Mouse (Mus musculus): ENCODE measurements around the gene Trib3. TPM values are rescaled to one million over a fixed set of nuclear protein-coding genes. Genes with fewer than 3 reads are reported as not detected.
A peak's percentile ranks its signal among the peaks of the same experiment; 100 is the strongest.
"Not testable (repeated sequence)": the region's sequence is repeated elsewhere in the genome, so short reads cannot be mapped to it uniquely, and the experiment has no call there.

The Trib3 gene
- total RNA-seq, 2 experiments from 2014 or later = 1.0 to 1.6 TPM

GRCm38 (mm10) chr2:152323971-152324370 is 19.9 kb downstream of the Trib3 start:
- no peak for DNase-seq
- intact Hi-C loops (cut with DNase I; ENCODE audit: low total_unique reads) = no loop called here

GRCm38 (mm10) chr2:152322198-152322597 is 21.6 kb downstream of the Trib3 start:
- intact Hi-C loops (cut with DNase I; ENCODE audit: low total_unique reads) = no loop called here
- no peak for DNase-seq

DNA sequence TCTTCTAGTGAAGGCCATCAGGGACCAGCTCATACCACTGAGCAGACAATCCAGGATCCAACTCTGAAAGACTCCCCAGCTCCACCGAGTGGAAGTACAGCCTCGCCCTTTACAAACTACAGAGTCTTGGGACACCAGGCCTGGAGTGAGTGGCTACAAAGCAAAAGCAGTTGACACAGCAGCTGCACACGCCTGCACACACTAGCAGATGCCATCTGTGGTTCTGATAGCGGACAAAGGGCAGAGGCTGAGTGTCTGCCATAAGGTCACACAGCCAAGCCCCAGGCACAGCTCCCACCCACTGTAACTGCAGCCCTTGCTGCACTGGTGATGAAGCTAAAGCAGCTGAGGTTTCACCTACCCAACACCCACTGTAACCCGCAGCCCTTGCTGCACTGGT is 22.3 kb downstream of the Trib3 start:
- DNase-seq = no peak
- intact Hi-C loops (cut with DNase I; ENCODE audit: low total_unique reads) = no loop called here

GRCm38 (mm10) chr2:152317054-152317453 is 26.8 kb downstream of the Trib3 start:
- DNase-seq = no peak
- intact Hi-C loops (cut with DNase I; ENCODE audit: low total_unique reads) = no loop called here

- no peak for DNase-seq
- intact Hi-C loops (cut with DNase I; ENCODE audit: low total_unique reads) = no loop called here
Measured at GRCm38 (mm10) chr2:152313926-152314325, 29.9 kb downstream of the Trib3 start.

DNA sequence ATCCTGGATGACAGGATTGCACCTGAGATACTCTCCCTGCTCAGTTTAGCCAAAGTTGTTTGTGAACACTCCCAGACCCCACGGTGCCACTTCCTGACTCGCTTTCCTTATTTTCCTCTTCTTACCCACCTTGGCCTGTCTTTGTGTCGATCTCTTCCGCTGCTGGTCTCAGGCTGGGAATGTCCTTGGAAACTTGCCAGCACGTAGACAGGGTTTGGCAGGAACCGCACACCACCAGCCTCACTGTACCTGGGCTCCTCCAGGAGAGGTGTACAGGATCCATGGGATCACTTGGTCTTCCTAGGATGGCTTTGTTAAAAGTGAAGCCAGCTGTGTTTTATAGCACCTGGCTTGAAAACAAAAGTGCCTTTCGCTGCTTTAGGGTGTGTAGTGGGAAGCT is 30.8 kb downstream of the Trib3 start:
- no peak for DNase-seq

DNA sequence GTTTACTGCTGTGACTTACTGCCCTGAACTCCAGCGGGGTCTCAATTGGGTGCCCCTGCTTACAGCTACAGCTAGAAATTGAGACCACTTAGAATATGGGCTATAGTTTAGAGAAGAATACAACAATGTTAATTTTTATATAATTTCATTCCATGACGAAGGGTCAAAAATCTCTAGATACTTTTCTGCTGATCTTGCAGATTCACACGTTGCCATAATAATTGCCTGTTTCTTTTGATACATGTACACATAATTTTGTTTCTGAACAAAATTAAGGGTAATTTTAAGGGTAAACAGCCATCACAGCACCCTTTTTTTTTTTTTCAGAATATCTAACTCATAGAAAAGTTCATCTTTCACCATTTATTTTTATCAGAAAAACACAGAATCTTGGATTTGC is 36.6 kb downstream of the Trib3 start:
- DNase-seq = no peak
- intact Hi-C loops (cut with DNase I; ENCODE audit: low total_unique reads) = no loop called here

More for the DNA sequence above, 30.8 kb downstream of the Trib3 start:
- intact Hi-C loops (cut with DNase I; ENCODE audit: low total_unique reads) = no loop called here

- DNase-seq = no peak
- intact Hi-C loops (cut with DNase I; ENCODE audit: low total_unique reads) = no loop called here
Measured at GRCm38 (mm10) chr2:152305480-152305879, 38.4 kb downstream of the Trib3 start.

GRCm38 (mm10) chr2:152303781-152304180 is 40.1 kb downstream of the Trib3 start:
- intact Hi-C loops (cut with DNase I; ENCODE audit: low total_unique reads) = no loop called here
- DNase-seq = no peak

DNA sequence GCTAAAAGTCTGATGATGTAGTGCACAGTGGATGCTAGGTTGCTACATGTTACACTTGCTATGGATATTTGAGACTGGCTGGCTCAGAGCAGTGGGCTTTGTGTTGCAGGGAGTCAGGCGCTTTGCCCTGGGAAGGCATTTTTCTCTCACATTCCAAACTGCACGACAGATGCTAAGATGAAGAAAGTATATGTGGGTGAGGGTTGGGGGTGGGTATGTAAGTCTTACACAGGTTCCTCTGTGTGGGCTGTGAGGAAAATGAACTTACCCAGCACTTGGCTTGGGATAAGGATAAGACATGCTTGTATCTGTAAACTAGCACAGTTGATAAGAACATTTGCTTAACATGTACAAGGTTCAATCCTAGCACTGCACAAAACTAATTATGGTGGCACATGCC is 41.0 kb downstream of the Trib3 start:
- intact Hi-C loops (cut with DNase I; ENCODE audit: low total_unique reads) = no loop called here
- no peak for DNase-seq

DNA sequence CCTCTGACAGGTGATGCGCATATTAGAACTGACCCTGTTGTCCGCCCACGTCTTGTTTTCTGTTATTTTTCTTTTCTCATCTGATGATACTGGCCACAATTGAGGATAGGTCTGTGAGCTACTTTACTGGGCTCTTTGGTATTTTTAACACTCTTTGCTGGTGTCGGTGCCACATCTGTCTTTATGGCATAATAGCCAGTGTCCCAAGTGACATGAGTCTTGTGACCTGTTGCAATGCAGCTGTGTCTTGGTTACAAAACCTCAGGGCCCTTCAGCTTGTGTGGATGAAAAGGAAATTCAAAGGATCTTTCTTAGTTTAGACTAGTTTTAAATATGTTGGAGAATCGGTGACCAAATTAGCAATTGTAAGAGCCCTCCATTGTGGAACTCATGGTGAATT is 49.3 kb downstream of the Trib3 start:
- no peak for DNase-seq
- intact Hi-C loops (cut with DNase I; ENCODE audit: low total_unique reads) = no loop called here

DNA sequence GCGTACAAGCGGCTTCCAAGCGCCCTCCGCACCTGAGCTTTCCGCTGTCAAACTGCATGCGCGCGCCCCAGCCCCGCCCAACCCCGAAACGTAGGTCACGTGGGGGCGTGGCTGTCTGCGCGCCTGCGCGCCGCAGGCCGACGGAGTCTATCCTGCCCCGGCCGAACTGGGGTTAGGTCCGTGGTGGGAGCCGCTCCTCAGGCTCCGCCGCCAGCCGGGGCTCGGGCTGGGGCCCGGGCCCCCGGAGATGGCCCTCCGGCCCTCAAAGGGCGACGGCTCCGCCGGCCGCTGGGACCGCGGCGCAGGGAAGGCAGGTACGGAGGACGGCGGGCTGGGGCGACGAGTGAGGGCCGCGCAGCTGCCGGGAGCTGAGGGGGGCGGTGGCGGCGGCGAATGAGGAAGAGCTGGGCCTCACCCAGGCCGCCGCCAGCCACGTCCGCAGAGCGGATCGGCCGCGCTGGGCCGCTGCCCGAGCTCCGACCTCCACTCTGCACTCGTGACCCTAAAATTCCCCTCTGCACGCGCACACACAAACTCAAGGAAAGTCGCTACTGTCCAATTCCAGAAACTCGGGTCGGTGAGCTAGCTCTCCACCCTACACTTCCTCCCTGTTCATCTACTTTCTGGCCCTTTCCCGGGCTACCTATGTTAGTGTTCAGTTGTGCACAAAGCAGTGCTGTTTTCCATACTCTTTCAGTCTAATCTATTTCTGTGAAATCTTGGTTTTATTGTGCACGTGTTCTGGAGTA is 49.9 kb downstream of the Trib3 start, which contains the start of gene Tbc1d20:
TSS of gene Tbc1d20 (plus strand) at position 102 of the 749 bp plus-strand sequence.
- DNase-seq = peak; percentile 88
- intact Hi-C loops (cut with DNase I; ENCODE audit: low total_unique reads) = no loop called here

GRCm38 (mm10) chr2:152293179-152293726 is 50.6 kb downstream of the Trib3 start:
- intact Hi-C loops (cut with DNase I; ENCODE audit: low total_unique reads) = no loop called here
- no peak for DNase-seq

DNA sequence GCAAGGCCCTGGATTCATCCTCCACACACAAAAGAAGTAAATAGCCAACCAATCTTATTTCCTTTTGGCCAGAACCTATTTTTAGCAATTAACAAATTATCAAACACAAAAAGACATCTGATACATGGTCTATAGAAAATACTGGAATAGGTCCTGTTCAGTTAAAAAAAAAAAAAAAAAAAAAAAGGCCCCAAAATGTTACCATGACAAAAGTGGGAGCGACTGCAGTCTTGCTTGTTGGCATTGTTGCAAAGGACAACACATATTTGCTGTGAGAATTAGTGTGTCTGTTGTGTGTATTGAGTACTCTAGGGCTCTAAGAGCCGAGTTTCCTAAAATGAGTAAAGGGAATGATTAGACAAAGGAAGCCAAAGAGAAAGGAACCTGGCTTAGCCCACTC is 51.4 kb downstream of the Trib3 start:
- intact Hi-C loops (cut with DNase I; ENCODE audit: low total_unique reads) = no loop called here
- DNase-seq = no peak

DNA sequence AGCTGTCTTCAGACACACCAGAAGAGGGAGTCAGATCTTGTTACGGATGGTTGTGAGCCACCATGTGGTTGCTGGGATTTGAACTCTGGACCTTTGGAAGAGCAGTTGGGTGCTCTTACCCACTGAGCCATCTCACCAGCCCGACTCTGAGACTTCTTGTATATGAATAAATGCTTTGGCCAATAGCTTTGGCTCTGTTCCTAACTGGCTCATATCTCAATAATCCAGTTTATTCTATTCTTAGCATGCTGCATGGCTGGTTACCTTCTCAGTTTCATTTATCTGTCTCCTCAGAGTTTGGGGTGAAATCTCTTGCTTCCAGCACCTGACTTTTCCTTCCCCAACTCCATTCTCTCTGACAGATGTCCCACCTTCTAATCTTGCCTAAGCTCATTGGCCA is 54.2 kb downstream of the Trib3 start:
- intact Hi-C loops (cut with DNase I; ENCODE audit: low total_unique reads); DNase-seq: not testable (repeated sequence)

DNA sequence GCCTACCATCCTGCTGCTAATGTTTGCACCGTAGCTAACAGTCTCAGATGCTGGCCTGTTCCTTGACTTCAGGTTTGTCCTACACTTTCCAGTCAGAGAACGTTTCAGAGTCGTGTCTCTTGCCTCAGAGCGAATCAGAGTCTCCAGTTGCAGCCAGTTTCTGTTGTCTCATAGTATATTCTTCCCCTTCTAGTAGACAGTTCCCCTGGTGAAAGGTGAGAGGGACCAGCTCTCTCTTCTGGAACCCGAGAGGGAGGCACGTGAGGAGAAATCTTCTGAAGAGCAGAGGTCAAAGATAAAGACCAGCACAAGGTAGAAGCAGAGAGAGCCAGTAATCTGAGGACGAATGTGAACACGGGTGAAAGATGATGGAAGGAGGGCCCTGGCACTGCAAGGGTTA is 55.8 kb downstream of the Trib3 start:
- intact Hi-C loops (cut with DNase I; ENCODE audit: low total_unique reads) = no loop called here
- DNase-seq = no peak

- no peak for DNase-seq
- intact Hi-C loops (cut with DNase I; ENCODE audit: low total_unique reads) = no loop called here
Measured at GRCm38 (mm10) chr2:152287560-152287959, 56.3 kb downstream of the Trib3 start.

Other genes with a start within 250 kb of the Trib3 start
- 10 to 100 TPM in 1 of 2 experiments, 1 to 10 TPM in 1; 9.2 to 12.0 TPM for gene Srxn1, start 238.5 kb downstream of the Trib3 start, total RNA-seq (2021)
- 10 to 100 TPM; 18.4 to 20.4 TPM for gene Tcf15, start 200.5 kb downstream of the Trib3 start, total RNA-seq (2021)
- gene Csnk2a1, start 117.2 kb downstream of the Trib3 start, total RNA-seq (2021) = 10 to 100 TPM; 64.5 to 73.4 TPM
- gene Tbc1d20, start 50.2 kb downstream of the Trib3 start, total RNA-seq (2021) = 10 to 100 TPM; 28.8 to 33.2 TPM
- gene Rbck1, start 11.4 kb downstream of the Trib3 start, total RNA-seq (2021) = 10 to 100 TPM; 31.1 to 34.8 TPM
- not detected for gene Nrsn2, start 32.6 kb upstream of the Trib3 start, total RNA-seq (2021)
- gene Sox12, start 54.0 kb upstream of the Trib3 start, total RNA-seq (2021) = 1 to 10 TPM; 2.9 to 4.3 TPM
- 1 to 10 TPM; 2.7 to 3.2 TPM for gene Zcchc3, start 71.0 kb upstream of the Trib3 start, total RNA-seq (2021)
- not detected for gene 6820408C15Rik, start 71.6 kb upstream of the Trib3 start, total RNA-seq (2021)
- not detected for gene Defb23, start 120.6 kb upstream of the Trib3 start, total RNA-seq (2021)
- not detected for gene Defb20, start 133.0 kb upstream of the Trib3 start, total RNA-seq (2021)
- not detected for gene Defb22, start 146.1 kb upstream of the Trib3 start, total RNA-seq (2021)
- gene Defb26, start 167.7 kb upstream of the Trib3 start, total RNA-seq (2021) = not detected
- gene Defb28, start 174.2 kb upstream of the Trib3 start, total RNA-seq (2021) = not detected
- not detected for gene Defb29, start 196.1 kb upstream of the Trib3 start, total RNA-seq (2021)
- gene Gm17416, start 225.3 kb upstream of the Trib3 start, total RNA-seq (2021) = not detected
- not detected for gene Defb21, start 228.7 kb upstream of the Trib3 start, total RNA-seq (2021)
- gene Defb19, start 236.3 kb upstream of the Trib3 start, total RNA-seq (2021) = not detected